Mouse (Mus musculus) erythroblast, adult 5-6 weeks (primary cell): ENCODE measurements around the gene Lrrk1. TPM values are rescaled to one million over a fixed set of nuclear protein-coding genes. Genes with fewer than 3 reads are reported as not detected.

Source experiments
- ATAC-seq: replicated peaks from 2 replicates; pipeline ENCODE4 v1.8.0; 2016; ENCODE audit warnings: moderate number of reproducible peaks, mild to moderate bottlenecking, moderate TSS enrichment, inconsistent platforms; ENCODE audit not compliant: poor library complexity, low FRiP score, severe bottlenecking
- total RNA-seq, 2 experiments: library from RNA; stranded (forward) in 1 of 2; stranded (reverse) in 1 of 2; fragments of 150-400 nt in 1 of 2; fragments of 200-764, 138-1000 nt in 1 of 2; gene quantifications; 2 replicates each; pipeline versions ENCODE4 v1.2.3 to v1.2.4; 2015 to 2017; ENCODE audit warnings: low replicate concordance in 2 of 2

The Lrrk1 gene
- total RNA-seq, 2 experiments from 2014 or later = 3.1 to 3.2 TPM

GRCm38 (mm10) chr7:66262570-66263156 lies 125.5 kb downstream of the Lrrk1 start:
- ATAC-seq = no peak

GRCm38 (mm10) chr7:66260763-66261390 lies 127.3 kb downstream of the Lrrk1 start:
- no peak for ATAC-seq

- no peak for ATAC-seq
Measured at GRCm38 (mm10) chr7:66260295-66260694, 127.9 kb downstream of the Lrrk1 start.

GRCm38 (mm10) chr7:66259436-66260206 lies 128.5 kb downstream of the Lrrk1 start:
- ATAC-seq = no peak

- no peak for ATAC-seq
Measured at GRCm38 (mm10) chr7:66258997-66259396, 129.2 kb downstream of the Lrrk1 start.

- no peak for ATAC-seq
Measured at GRCm38 (mm10) chr7:66257232-66257631, 130.9 kb downstream of the Lrrk1 start.

GRCm38 (mm10) chr7:66256441-66256840 lies 131.7 kb downstream of the Lrrk1 start:
- ATAC-seq = no peak

GRCm38 (mm10) chr7:66254993-66255392 lies 133.2 kb downstream of the Lrrk1 start:
- ATAC-seq = no peak

GRCm38 (mm10) chr7:66253975-66254651 lies 134.0 kb downstream of the Lrrk1 start:
- no peak for ATAC-seq

GRCm38 (mm10) chr7:66250030-66250429 lies 138.1 kb downstream of the Lrrk1 start:
- ATAC-seq = peak; percentile 94

GRCm38 (mm10) chr7:66249426-66249825 lies 138.7 kb downstream of the Lrrk1 start:
- ATAC-seq = no peak

- ATAC-seq = no peak
Measured at GRCm38 (mm10) chr7:66249020-66249419, 139.1 kb downstream of the Lrrk1 start.

GRCm38 (mm10) chr7:66248270-66248669 lies 139.9 kb downstream of the Lrrk1 start:
- ATAC-seq = no peak

GRCm38 (mm10) chr7:66247274-66248021 lies 140.7 kb downstream of the Lrrk1 start:
- ATAC-seq = no peak

- no peak for ATAC-seq
Measured at GRCm38 (mm10) chr7:66246716-66247235, 141.4 kb downstream of the Lrrk1 start.

GRCm38 (mm10) chr7:66245646-66246045 lies 142.5 kb downstream of the Lrrk1 start:
- ATAC-seq = no peak

- ATAC-seq = no peak
Measured at GRCm38 (mm10) chr7:66243766-66244325, 144.3 kb downstream of the Lrrk1 start.

GRCm38 (mm10) chr7:66241855-66242412 lies 146.2 kb downstream of the Lrrk1 start:
- ATAC-seq = no peak

GRCm38 (mm10) chr7:66238157-66238556 lies 150.0 kb downstream of the Lrrk1 start:
- no peak for ATAC-seq
